Mouse (Mus musculus): ENCODE data around the gene Sympk. TPM values are rescaled to one million over a fixed set of nuclear protein-coding genes. Genes with fewer than 3 reads are reported as not detected.

Gene Sympk
- polyA plus RNA-seq, 1 experiment from 2014 or later, result 30.1 TPM

DNA sequence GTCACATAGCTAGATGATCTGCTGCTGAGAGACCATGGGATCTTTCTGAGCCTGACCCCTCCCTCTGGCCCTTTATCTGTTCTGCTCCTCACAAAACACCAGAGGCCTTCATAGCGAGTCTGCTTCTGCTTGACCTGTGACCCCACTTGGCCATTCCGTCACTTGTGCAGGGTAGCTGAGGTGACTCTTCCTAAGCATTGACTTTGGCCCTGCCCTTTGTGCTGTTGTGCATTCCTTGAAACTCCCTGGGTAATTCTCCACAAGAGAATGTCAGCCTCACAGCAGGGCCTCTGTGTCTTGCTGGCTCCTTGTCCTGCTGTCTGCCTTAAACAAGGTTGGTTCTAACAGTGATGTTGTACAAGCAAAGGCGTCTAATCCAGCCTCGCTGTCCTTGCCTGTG lies 7.5 kb downstream of the Sympk start:
- H3K27me3 ChIP-seq, result no peaks in the 10 kb centered on the region
- 27% methylated on average over 4 of the region's 4 CpGs for WGBS
- H3K4me3 ChIP-seq, result no peak overlapping the region
- H3K4me2 ChIP-seq, result no peak overlapping the region
- no peak for ATAC-seq (ENCODE audit: low FRiP score, low read depth)
- no peaks in the 10 kb centered on the region for H3K9me3 ChIP-seq
- H3K27ac ChIP-seq (replicated peaks), result no peak overlapping the region
- peaks cover 66% of the 10 kb centered on the region for H3K36me3 ChIP-seq
- no peak overlapping the region for H3K9ac ChIP-seq
- H3K4me1 ChIP-seq (replicated peaks), result no peaks in the 10 kb centered on the region

DNA sequence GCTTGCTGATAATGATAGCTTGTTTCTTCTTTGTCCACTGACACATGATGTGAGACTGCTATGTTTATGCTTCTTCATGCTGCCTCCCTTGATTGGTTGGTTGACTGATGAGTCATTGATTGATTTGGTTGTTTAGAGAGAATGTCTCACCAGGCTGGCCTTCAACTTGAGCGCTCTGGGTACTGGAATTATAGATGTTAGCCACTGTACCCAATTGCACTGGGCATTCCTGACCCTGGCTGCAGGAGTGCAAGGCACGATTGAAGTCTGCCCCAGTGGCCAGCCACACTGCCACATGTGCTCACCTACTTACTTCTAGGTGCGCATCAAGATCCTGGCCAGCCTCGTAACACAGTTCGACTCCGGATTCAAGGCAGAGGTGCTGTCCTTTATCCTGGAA lies 20.4 kb downstream of the Sympk start:
- Histone ChIP-seq H3K27me3 (no peaks in the 10 kb centered on the region), H3K4me2 (no peak overlapping the region), H3K36me3 (peaks cover 93% of the 10 kb centered on the region), H3K9ac (no peak overlapping the region), H3K4me3 (no peak overlapping the region), H3K27ac (replicated peaks) (no peak overlapping the region), H3K9me3 (no peaks in the 10 kb centered on the region), H3K4me1 (replicated peaks) (no peaks in the 10 kb centered on the region)
- 97% methylated on average over 6 of the region's 6 CpGs for WGBS
- ATAC-seq (ENCODE audit: low FRiP score, low read depth), result no peak

DNA sequence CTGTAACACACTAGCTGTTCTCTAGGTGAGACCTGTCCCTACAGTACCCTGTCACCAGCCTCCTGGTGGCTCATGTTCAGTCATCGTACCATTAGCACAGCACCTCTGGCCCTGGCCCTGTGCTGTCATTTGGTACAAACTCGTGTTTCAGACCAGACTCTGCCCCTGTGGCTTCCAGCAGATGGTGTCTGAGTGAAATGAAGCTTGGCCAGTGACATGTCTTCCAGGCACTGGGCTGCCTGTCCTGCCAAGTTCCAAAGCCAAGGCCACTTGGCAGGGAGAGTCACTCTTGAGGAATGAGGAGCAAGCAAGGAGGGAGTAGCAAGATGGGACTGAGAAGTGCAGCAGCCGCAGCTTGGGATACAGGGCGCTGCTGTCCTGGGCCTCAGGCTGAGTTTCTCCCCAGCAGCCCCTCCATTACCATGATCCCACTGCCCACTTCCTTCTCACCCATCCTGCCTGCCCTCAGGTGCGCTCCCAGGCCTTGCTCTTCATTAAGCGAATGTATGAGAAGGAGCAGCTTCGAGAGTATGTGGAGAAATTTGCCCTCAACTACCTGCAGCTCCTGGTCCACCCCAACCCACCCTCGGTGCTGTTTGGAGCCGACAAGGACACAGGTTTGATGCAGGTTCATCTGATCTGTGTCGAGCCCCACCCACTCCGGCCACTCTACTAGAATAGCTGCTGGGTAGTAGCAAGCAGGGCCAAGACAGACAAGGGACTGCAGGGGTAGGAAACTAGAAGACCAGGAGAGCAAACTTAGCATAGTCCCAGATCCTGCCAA lies 22.3 kb downstream of the Sympk start:
- 95% methylated on average over 11 of the region's 11 CpGs for WGBS
- no peak for ATAC-seq (ENCODE audit: low FRiP score, low read depth)
- Histone ChIP-seq H3K4me1 (replicated peaks) (no peaks in the 10 kb centered on the region), H3K27ac (replicated peaks) (no peak overlapping the region), H3K4me2 (no peak overlapping the region), H3K27me3 (no peaks in the 10 kb centered on the region), H3K9ac (no peak overlapping the region), H3K9me3 (no peaks in the 10 kb centered on the region), H3K36me3 (peaks cover 92% of the 10 kb centered on the region), H3K4me3 (no peak overlapping the region)

DNA sequence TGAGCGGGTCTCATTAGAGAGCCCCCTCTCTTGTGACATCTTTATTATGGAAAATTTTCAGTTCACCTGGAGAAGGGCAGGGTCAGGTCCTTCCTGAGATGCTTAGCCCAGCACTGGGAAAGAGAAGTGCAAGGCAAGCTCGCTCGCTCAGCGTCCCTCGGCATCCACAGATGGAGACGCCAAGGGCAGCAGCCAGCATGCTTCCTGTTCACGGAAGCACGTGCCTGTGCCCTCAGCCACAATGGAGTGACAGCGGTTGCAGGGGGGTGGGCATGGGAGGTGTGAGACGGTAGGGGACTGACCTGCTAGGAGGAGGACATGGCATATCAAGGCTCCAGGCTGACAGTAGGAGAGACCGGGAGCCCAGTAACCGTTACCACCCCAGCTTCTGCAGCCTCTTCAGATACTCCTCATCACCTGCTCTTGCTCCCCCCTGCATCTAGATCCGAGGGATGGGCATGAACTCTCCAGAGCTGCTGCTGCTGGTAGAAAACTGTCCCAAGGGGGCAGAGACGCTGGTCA lies 23.9 kb downstream of the Sympk start:
- Histone ChIP-seq H3K9ac (no peak overlapping the region), H3K27me3 (no peaks in the 10 kb centered on the region), H3K27ac (replicated peaks) (no peak overlapping the region), H3K4me3 (no peak overlapping the region), H3K9me3 (no peaks in the 10 kb centered on the region), H3K36me3 (peaks cover 79% of the 10 kb centered on the region), H3K4me1 (replicated peaks) (no peaks in the 10 kb centered on the region), H3K4me2 (no peak overlapping the region)
- ATAC-seq (ENCODE audit: low FRiP score, low read depth), result no peak
- WGBS, result 88% methylated on average over 14 of the region's 14 CpGs

DNA sequence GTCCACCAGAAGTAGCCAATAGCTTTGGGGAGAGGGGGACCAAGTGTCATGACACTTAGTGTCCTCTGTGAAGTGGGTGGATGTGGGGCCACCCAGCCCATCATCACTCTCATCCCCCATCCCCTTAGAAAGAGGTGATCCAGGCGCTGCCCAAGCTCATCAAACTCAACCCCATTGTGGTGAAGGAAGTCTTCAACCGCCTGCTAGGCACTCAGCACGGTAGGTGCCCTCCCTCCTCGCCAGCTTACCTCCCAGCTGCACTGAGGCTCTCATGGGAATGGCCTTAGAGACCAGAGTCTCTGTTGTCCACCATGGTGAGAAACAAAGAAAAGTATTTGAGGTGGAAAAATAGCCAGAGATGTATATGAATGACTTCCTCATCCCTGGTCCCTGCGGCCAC lies 25.1 kb downstream of the Sympk start:
- H3K4me1 ChIP-seq (replicated peaks), result peaks cover 3% of the 10 kb centered on the region
- ATAC-seq (ENCODE audit: low FRiP score, low read depth), result no peak
- no peaks in the 10 kb centered on the region for H3K9me3 ChIP-seq
- H3K9ac ChIP-seq, result no peak overlapping the region
- H3K4me2 ChIP-seq, result no peak overlapping the region
- H3K4me3 ChIP-seq, result no peak overlapping the region
- H3K27me3 ChIP-seq, result no peaks in the 10 kb centered on the region
- 95% methylated on average over 5 of the region's 5 CpGs for WGBS
- H3K36me3 ChIP-seq, result peaks cover 70% of the 10 kb centered on the region
- H3K27ac ChIP-seq (replicated peaks), result no peak overlapping the region

DNA sequence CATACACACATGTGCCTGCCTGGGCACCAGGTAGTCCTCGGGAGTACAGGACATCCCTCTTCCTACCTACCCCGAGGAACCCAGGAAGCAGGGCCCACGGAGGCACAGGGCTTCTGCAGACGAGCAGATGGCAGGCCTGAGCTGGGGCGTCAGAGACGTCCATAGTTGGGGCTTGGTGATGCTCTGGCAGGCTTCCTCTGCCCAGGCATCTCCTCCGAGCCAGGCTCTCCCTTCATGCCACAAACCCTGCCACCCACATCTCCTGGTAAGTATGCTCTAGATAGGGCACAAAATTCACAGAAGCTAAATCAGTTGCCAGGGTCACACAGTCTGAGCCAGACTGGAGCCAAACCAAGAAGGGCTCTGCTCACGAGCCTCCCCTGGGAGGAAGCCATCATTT lies 26.0 kb downstream of the Sympk start:
- Histone ChIP-seq H3K27me3 (no peaks in the 10 kb centered on the region), H3K27ac (replicated peaks) (no peak overlapping the region), H3K4me2 (no peak overlapping the region), H3K9ac (no peak overlapping the region), H3K4me3 (no peak overlapping the region), H3K36me3 (peaks cover 60% of the 10 kb centered on the region), H3K4me1 (replicated peaks) (peaks cover 10% of the 10 kb centered on the region), H3K9me3 (no peaks in the 10 kb centered on the region)
- WGBS, result 89% methylated on average over 8 of the region's 8 CpGs
- ATAC-seq (ENCODE audit: low FRiP score, low read depth), result no peak

DNA sequence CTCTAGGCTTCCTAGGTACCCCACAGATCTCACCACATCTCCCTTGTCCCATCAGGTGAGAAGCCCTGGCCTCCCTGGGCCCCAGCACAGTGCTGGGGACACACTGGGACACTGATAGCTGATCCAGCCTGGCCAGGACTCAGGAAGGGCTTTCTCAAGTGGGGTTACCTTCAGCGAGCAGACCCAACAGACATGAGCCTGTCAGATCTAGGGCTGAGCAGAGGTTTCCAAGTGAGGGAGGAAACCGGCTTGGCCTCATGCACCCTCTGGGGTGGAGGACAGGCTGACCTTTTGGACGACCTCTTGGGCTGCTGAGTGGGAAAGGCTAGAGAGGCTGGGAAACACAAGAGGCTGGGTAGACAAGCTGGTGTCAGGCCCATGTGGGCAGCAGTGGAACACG lies 27.0 kb downstream of the Sympk start:
- no peaks in the 10 kb centered on the region for H3K9me3 ChIP-seq
- H3K36me3 ChIP-seq, result peaks cover 50% of the 10 kb centered on the region
- ATAC-seq (ENCODE audit: low FRiP score, low read depth), result no peak

DNA sequence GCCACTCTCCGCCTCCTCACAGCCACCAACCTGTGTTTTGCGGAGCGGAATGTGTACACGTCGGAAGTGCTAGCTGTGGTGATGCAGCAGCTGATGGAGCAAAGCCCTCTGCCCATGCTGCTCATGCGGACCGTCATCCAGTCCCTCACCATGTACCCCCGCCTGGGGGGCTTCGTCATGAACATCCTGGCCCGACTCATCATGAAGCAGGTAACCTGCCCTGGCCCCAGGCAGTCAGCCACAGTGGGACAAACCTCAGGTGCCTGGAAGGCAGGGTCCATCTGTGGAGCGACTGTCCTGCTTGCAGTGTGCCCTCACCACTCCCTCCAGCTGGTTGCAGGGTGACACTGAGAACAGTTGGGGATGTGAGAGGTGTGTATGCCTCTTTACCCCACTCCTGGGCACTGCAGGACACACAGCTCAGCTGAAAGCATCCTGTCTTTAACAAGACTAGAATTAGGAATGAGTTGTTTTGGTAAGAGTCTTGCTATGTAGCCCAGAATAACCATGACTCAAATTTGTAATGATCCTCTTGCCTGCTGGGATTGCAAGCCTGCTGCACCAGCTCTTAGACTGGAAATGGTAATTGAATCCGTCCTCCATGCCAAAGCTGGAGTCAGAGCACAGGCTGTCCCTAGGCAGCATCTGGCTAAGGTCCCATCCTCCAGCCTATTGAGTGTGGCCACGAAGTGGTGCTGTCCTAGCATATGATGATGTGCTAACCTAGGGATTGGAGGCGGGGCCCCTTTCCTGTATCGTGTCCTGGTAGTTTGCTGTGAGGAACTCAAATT lies 28.4 kb downstream of the Sympk start:
- peaks cover 10% of the 10 kb centered on the region for H3K4me1 ChIP-seq (replicated peaks)
- H3K27me3 ChIP-seq, result no peaks in the 10 kb centered on the region
- no peak for ATAC-seq (ENCODE audit: low FRiP score, low read depth)
- H3K27ac ChIP-seq (replicated peaks), result no peak overlapping the region
- H3K4me2 ChIP-seq, result no peak overlapping the region
- no peak overlapping the region for H3K4me3 ChIP-seq
- H3K36me3 ChIP-seq, result peaks cover 40% of the 10 kb centered on the region
- WGBS, result 93% methylated on average over 15 of the region's 15 CpGs
- H3K9me3 ChIP-seq, result no peaks in the 10 kb centered on the region
- H3K9ac ChIP-seq, result no peak overlapping the region

More for the DNA sequence above, 27.0 kb downstream of the Sympk start:
- Histone ChIP-seq H3K4me3 (no peak overlapping the region), H3K4me2 (no peak overlapping the region), H3K27ac (replicated peaks) (no peak overlapping the region), H3K4me1 (replicated peaks) (peaks cover 10% of the 10 kb centered on the region), H3K27me3 (no peaks in the 10 kb centered on the region), H3K9ac (no peak overlapping the region)
- WGBS, result 72% methylated on average over 4 of the region's 4 CpGs

DNA sequence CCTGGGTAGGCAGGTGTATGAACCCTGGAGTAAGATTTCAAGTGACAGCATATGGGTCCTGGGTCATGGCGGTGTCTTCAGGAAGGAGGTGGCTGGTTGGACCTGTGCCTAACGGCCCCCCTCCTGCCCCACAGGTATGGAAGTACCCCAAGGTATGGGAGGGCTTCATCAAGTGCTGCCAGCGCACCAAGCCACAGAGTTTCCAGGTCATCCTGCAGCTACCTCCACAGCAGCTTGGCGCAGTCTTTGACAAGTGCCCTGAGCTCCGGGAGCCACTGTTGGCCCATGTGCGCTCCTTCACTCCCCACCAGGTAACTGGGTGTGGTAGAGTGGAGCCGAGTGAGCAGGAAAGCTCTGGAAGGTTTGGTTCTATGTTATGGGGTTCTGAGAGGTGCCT lies 29.0 kb downstream of the Sympk start:
- Histone ChIP-seq H3K4me2 (no peak overlapping the region), H3K4me1 (replicated peaks) (peaks cover 10% of the 10 kb centered on the region), H3K4me3 (no peak overlapping the region), H3K27ac (replicated peaks) (no peak overlapping the region), H3K9me3 (no peaks in the 10 kb centered on the region), H3K9ac (no peak overlapping the region), H3K27me3 (no peaks in the 10 kb centered on the region), H3K36me3 (peaks cover 34% of the 10 kb centered on the region)
- 94% methylated on average over 7 of the region's 7 CpGs for WGBS
- ATAC-seq (ENCODE audit: low FRiP score, low read depth), result no peak

DNA sequence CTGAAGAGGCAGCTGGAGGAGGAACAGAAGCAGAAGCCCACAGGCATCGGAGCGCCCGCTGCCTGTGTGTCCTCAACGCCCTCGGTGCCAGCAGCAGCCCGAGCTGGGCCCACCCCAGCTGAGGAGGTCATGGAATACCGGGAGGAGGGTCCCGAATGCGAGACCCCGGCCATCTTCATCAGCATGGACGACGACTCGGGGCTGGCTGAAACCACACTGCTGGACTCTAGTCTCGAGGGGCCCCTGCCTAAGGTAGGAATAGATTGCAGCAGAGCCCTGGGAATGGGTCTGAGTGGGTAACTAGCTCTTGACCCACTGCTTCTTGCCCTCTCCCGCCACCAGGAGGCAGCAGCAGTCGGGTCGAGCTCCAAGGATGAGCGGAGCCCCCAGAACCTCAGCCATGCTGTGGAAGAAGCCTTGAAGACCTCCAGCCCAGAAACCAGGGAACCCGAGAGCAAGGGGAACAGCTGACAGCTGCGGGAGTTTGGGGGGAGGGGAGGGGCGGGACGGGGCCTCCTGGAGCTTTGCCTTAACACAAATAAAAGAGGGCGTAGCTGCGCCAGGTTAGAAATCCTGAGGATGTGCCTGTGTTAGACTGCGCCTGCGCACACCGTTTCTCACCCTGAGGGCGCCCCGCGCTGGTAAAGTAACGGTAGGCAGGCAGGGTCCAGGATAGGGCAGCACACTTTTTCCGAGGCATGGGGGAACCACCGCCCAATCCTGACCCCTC lies 30.0 kb downstream of the Sympk start, which contains the start of gene Rsph6a:
Gene Rsph6a, plus strand, starts transcription at position 644 of the 730 bp plus-strand sequence.
- peak within 1 kb of the TSS; percentile 27 for H3K4me3 ChIP-seq
- H3K27me3 ChIP-seq, result no peaks in the 10 kb centered on the region
- H3K27ac ChIP-seq (replicated peaks), result peak within 1 kb of the TSS; percentile 52; the same call in 1 of the 2 replicates
- H3K36me3 ChIP-seq, result peaks cover 25% of the 10 kb centered on the region
- peaks cover 10% of the 10 kb centered on the region for H3K4me1 ChIP-seq (replicated peaks)
- H3K9me3 ChIP-seq, result no peaks in the 10 kb centered on the region
- peak; percentile 72 for ATAC-seq (ENCODE audit: low FRiP score, low read depth)
- H3K4me2 ChIP-seq, result peak within 1 kb of the TSS; percentile 56
- peak within 1 kb of the TSS; percentile 43 for H3K9ac ChIP-seq
- 26% methylated on average over 33 of the region's 33 CpGs for WGBS

DNA sequence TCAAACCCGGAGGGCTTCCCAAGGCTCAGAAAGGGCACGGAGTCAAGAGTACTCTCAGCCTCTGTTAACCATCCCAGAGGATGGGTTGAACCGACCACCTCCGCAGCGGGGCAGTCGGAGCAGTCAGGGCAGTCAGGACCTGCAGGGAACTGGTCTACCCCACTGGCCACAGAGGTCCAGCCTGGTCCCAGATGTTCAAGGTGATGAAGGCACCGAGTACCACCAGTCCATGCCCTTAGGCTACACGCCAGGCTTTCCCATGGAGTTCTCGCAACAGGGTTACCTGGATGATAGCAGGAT lies 30.6 kb downstream of the Sympk start:
- WGBS, result 57% methylated on average over 9 of the region's 9 CpGs
- Histone ChIP-seq H3K4me3 (peak overlapping the region; percentile 27), H3K36me3 (peaks cover 21% of the 10 kb centered on the region), H3K4me2 (peak overlapping the region; percentile 56), H3K9ac (peak overlapping the region; percentile 43), H3K4me1 (replicated peaks) (peaks cover 10% of the 10 kb centered on the region), H3K9me3 (no peaks in the 10 kb centered on the region), H3K27me3 (no peaks in the 10 kb centered on the region), H3K27ac (replicated peaks) (no peak overlapping the region)
- peak; percentile 17; the same call in 1 of the 2 replicates for ATAC-seq (ENCODE audit: low FRiP score, low read depth)

DNA sequence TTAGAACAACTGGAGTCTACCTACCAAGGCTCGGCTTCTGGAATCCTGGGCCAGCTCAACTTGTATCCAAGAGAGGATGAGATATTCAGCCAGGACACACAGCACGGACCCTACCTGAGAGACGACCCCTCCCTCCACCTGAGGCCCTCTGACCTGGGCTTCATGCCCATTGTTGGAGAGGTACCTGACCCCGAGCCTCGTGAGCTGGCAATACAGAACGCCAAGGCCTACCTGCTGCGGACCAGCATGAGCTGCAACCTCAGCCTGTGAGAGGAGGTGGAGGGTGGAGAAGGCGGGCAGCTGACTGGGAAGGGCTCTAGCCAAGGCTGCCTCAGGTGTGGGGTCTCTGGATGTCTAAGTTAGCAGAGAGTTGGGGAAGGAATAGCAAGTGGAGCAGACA lies 30.9 kb downstream of the Sympk start:
- Histone ChIP-seq H3K36me3 (peaks cover 17% of the 10 kb centered on the region), H3K9me3 (no peaks in the 10 kb centered on the region), H3K4me1 (replicated peaks) (peaks cover 10% of the 10 kb centered on the region), H3K27ac (replicated peaks) (no peak overlapping the region), H3K27me3 (no peaks in the 10 kb centered on the region), H3K9ac (no peak overlapping the region), H3K4me2 (no peak overlapping the region), H3K4me3 (no peak overlapping the region)
- WGBS, result 93% methylated on average over 8 of the region's 8 CpGs
- no peak for ATAC-seq (ENCODE audit: low FRiP score, low read depth)
